Mouse (Mus musculus): ENCODE data around the gene Crb2. TPM values are rescaled to one million over a fixed set of nuclear protein-coding genes. Genes with fewer than 3 reads are reported as not detected.

Crb2 gene
- polyA plus RNA-seq, 1 experiment from 2014 or later = 3.2 TPM

GRCm38 (mm10) chr2:37774571-37774970 lies 1.5 kb upstream of the Crb2 start:
- H3K27me3 ChIP-seq (ENCODE audit: control insufficient read depth, insufficient read depth, low read length) = peaks cover 6% of the 10 kb centered on the region

GRCm38 (mm10) chr2:37776611-37777411 lies 762 bp downstream of the Crb2 start:
- peak overlapping the region; percentile 56 for H3K4me2 ChIP-seq (replicated peaks; ENCODE audit: low read depth, low read length)
- H3K4me1 ChIP-seq (ENCODE audit: control insufficient read depth, insufficient read depth, low read length) = peaks cover 43% of the 10 kb centered on the region
- H3K4me3 ChIP-seq (ENCODE audit: low read length) = peak overlapping the region; percentile 36
- WGBS = 11% methylated on average over 20 of the region's 20 CpGs
- no peak for ATAC-seq (ENCODE audit: low FRiP score, low TSS enrichment)
- H3K36me3 ChIP-seq (ENCODE audit: control insufficient read depth, insufficient read depth, low read length) = no peaks in the 10 kb centered on the region
- H3K27ac ChIP-seq (ENCODE audit: low read depth, low read length) = no peak overlapping the region
- no peaks in the 10 kb centered on the region for H3K9me3 ChIP-seq (ENCODE audit: control insufficient read depth, low read length)
- peaks cover 6% of the 10 kb centered on the region for H3K27me3 ChIP-seq (ENCODE audit: control insufficient read depth, insufficient read depth, low read length)
- peak overlapping the region; percentile 46 for H3K9ac ChIP-seq (ENCODE audit: low read depth, low read length)

More at GRCm38 (mm10) chr2:37774571-37774970, 1.5 kb upstream of the Crb2 start:
- Histone ChIP-seq H3K4me3 (ENCODE audit: low read length) (no peak overlapping the region), H3K9ac (ENCODE audit: low read depth, low read length) (no peak overlapping the region), H3K9me3 (ENCODE audit: control insufficient read depth, low read length) (no peaks in the 10 kb centered on the region), H3K4me1 (ENCODE audit: control insufficient read depth, insufficient read depth, low read length) (peaks cover 25% of the 10 kb centered on the region; the same call in 1 of the 2 replicates), H3K27ac (ENCODE audit: low read depth, low read length) (no peak overlapping the region), H3K36me3 (ENCODE audit: control insufficient read depth, insufficient read depth, low read length) (no peaks in the 10 kb centered on the region), H3K4me2 (replicated peaks; ENCODE audit: low read depth, low read length) (no peak overlapping the region)
- no peak for ATAC-seq (ENCODE audit: low FRiP score, low TSS enrichment)
- 7% methylated on average over 5 of the region's 5 CpGs for WGBS

GRCm38 (mm10) chr2:37777958-37778720 lies 2.1 kb downstream of the Crb2 start:
- H3K9ac ChIP-seq (ENCODE audit: low read depth, low read length) = no peak overlapping the region
- H3K9me3 ChIP-seq (ENCODE audit: control insufficient read depth, low read length) = no peaks in the 10 kb centered on the region
- peaks cover 6% of the 10 kb centered on the region for H3K27me3 ChIP-seq (ENCODE audit: control insufficient read depth, insufficient read depth, low read length)
- no peak overlapping the region for H3K27ac ChIP-seq (ENCODE audit: low read depth, low read length)
- peaks cover 43% of the 10 kb centered on the region for H3K4me1 ChIP-seq (ENCODE audit: control insufficient read depth, insufficient read depth, low read length)
- no peak overlapping the region for H3K4me3 ChIP-seq (ENCODE audit: low read length)
- no peak for ATAC-seq (ENCODE audit: low FRiP score, low TSS enrichment)
- WGBS = 35% methylated on average over 10 of the region's 10 CpGs
- H3K4me2 ChIP-seq (replicated peaks; ENCODE audit: low read depth, low read length) = no peak overlapping the region
- H3K36me3 ChIP-seq (ENCODE audit: control insufficient read depth, insufficient read depth, low read length) = no peaks in the 10 kb centered on the region

GRCm38 (mm10) chr2:37780270-37780929 lies 4.4 kb downstream of the Crb2 start:
- peak overlapping the region; percentile 34 for H3K9ac ChIP-seq (ENCODE audit: low read depth, low read length)
- 0 out of 2 replicates have a peak overlapping the region, but pooled peaks have one; percentile 17 for H3K27ac ChIP-seq (ENCODE audit: low read depth, low read length)
- peak; percentile 50 for ATAC-seq (ENCODE audit: low FRiP score, low TSS enrichment)
- 2% methylated on average over 14 of the region's 14 CpGs for WGBS
- H3K9me3 ChIP-seq (ENCODE audit: control insufficient read depth, low read length) = no peaks in the 10 kb centered on the region
- H3K4me1 ChIP-seq (ENCODE audit: control insufficient read depth, insufficient read depth, low read length) = peaks cover 47% of the 10 kb centered on the region
- no peaks in the 10 kb centered on the region for H3K36me3 ChIP-seq (ENCODE audit: control insufficient read depth, insufficient read depth, low read length)
- H3K27me3 ChIP-seq (ENCODE audit: control insufficient read depth, insufficient read depth, low read length) = peaks cover 6% of the 10 kb centered on the region
- H3K4me3 ChIP-seq (ENCODE audit: low read length) = peak overlapping the region; percentile 21
- peak overlapping the region; percentile 37 for H3K4me2 ChIP-seq (replicated peaks; ENCODE audit: low read depth, low read length)

GRCm38 (mm10) chr2:37781421-37781820 lies 5.4 kb downstream of the Crb2 start:
- Histone ChIP-seq H3K9ac (ENCODE audit: low read depth, low read length) (no peak overlapping the region), H3K27ac (ENCODE audit: low read depth, low read length) (no peak overlapping the region; the same call in 1 of the 2 replicates), H3K4me1 (ENCODE audit: control insufficient read depth, insufficient read depth, low read length) (peaks cover 38% of the 10 kb centered on the region), H3K36me3 (ENCODE audit: control insufficient read depth, insufficient read depth, low read length) (no peaks in the 10 kb centered on the region), H3K9me3 (ENCODE audit: control insufficient read depth, low read length) (no peaks in the 10 kb centered on the region), H3K27me3 (ENCODE audit: control insufficient read depth, insufficient read depth, low read length) (peaks cover 10% of the 10 kb centered on the region), H3K4me2 (replicated peaks; ENCODE audit: low read depth, low read length) (no peak overlapping the region), H3K4me3 (ENCODE audit: low read length) (no peak overlapping the region)
- ATAC-seq (ENCODE audit: low FRiP score, low TSS enrichment) = no peak
- 29% methylated on average over 3 of the region's 3 CpGs for WGBS

- H3K4me3 ChIP-seq (ENCODE audit: low read length) = no peak overlapping the region
- peaks cover 8% of the 10 kb centered on the region for H3K27me3 ChIP-seq (ENCODE audit: control insufficient read depth, insufficient read depth, low read length)
- no peaks in the 10 kb centered on the region for H3K36me3 ChIP-seq (ENCODE audit: control insufficient read depth, insufficient read depth, low read length)
- no peak overlapping the region for H3K4me2 ChIP-seq (replicated peaks; ENCODE audit: low read depth, low read length)
- peaks cover 33% of the 10 kb centered on the region for H3K4me1 ChIP-seq (ENCODE audit: control insufficient read depth, insufficient read depth, low read length)
- H3K9ac ChIP-seq (ENCODE audit: low read depth, low read length) = no peak overlapping the region
- no peak overlapping the region; the same call in 1 of the 2 replicates for H3K27ac ChIP-seq (ENCODE audit: low read depth, low read length)
- 14% methylated on average over 7 of the region's 7 CpGs for whole genome bisulfite sequencing
- H3K9me3 ChIP-seq (ENCODE audit: control insufficient read depth, low read length) = no peaks in the 10 kb centered on the region
- ATAC-seq (ENCODE audit: low FRiP score, low TSS enrichment) = peak; percentile 10; the same call in 1 of the 2 replicates
Observed at GRCm38 (mm10) chr2:37782002-37782401, 6.0 kb downstream of the Crb2 start.

- Histone ChIP-seq H3K27me3 (ENCODE audit: control insufficient read depth, insufficient read depth, low read length) (peaks cover 9% of the 10 kb centered on the region; the same call in 1 of the 2 replicates), H3K36me3 (ENCODE audit: control insufficient read depth, insufficient read depth, low read length) (no peaks in the 10 kb centered on the region), H3K9me3 (ENCODE audit: control insufficient read depth, low read length) (no peaks in the 10 kb centered on the region), H3K4me1 (ENCODE audit: control insufficient read depth, insufficient read depth, low read length) (peaks cover 40% of the 10 kb centered on the region), H3K4me2 (replicated peaks; ENCODE audit: low read depth, low read length) (no peak overlapping the region), H3K27ac (ENCODE audit: low read depth, low read length) (no peak overlapping the region), H3K4me3 (ENCODE audit: low read length) (no peak overlapping the region), H3K9ac (ENCODE audit: low read depth, low read length) (no peak overlapping the region)
- peak; percentile 32; the same call in 1 of the 2 replicates for ATAC-seq (ENCODE audit: low FRiP score, low TSS enrichment)
- WGBS = 47% methylated on average over 5 of the region's 5 CpGs
Observed at GRCm38 (mm10) chr2:37784473-37784872, 8.4 kb downstream of the Crb2 start.

GRCm38 (mm10) chr2:37786461-37786860 lies 10.4 kb downstream of the Crb2 start:
- Histone ChIP-seq H3K4me3 (ENCODE audit: low read length) (peak overlapping the region; percentile 27), H3K27me3 (ENCODE audit: control insufficient read depth, insufficient read depth, low read length) (peaks cover 9% of the 10 kb centered on the region; the same call in 1 of the 2 replicates), H3K27ac (ENCODE audit: low read depth, low read length) (no peak overlapping the region), H3K4me2 (replicated peaks; ENCODE audit: low read depth, low read length) (peak overlapping the region; percentile 51), H3K4me1 (ENCODE audit: control insufficient read depth, insufficient read depth, low read length) (peaks cover 22% of the 10 kb centered on the region; the same call in 1 of the 2 replicates), H3K9me3 (ENCODE audit: control insufficient read depth, low read length) (no peaks in the 10 kb centered on the region), H3K9ac (ENCODE audit: low read depth, low read length) (no peak overlapping the region), H3K36me3 (ENCODE audit: control insufficient read depth, insufficient read depth, low read length) (no peaks in the 10 kb centered on the region)
- WGBS = 55% methylated on average over 40 of the region's 52 CpGs
- no peak for ATAC-seq (ENCODE audit: low FRiP score, low TSS enrichment)

Data from kidney, embryonic 14.5 days (tissue).